Mouse (Mus musculus) brown adipose tissue, adult 24 weeks (tissue): Measurements from ENCODE around the gene Gprc5b. TPM values are rescaled to one million over a fixed set of nuclear protein-coding genes. Genes with fewer than 3 reads are reported as not detected.

Experiments used
- H3K27ac ChIP-seq: fragments of 200-500 bp; replicated peaks from 2 replicates; pipeline ENCODE4 v1.5.1; 2012; ENCODE audit warnings: low read depth, mild to moderate bottlenecking, low read length
- H3K4me1 ChIP-seq: fragments of 200-500 bp; 2 replicates; pipeline ENCODE4 v1.6.1; 2012; ENCODE audit warnings: low read length, mixed read lengths; ENCODE audit not compliant: control insufficient read depth, insufficient read depth, insufficient read length
- H3K4me3 ChIP-seq: fragments of 200-500 bp; 2 replicates; pipeline ENCODE4 v1.5.1; 2012; ENCODE audit warnings: low read depth, mild to moderate bottlenecking, low read length, moderate library complexity; ENCODE audit not compliant: insufficient read depth
- polyA plus RNA-seq: library from polyadenylated mRNA; stranded (reverse); fragments of >200 nt; gene quantifications from 2 replicates; pipeline ENCODE4 v1.2.4, GENCODE M21; 2012; ENCODE audit not compliant: missing spikeins, insufficient read depth, insufficient read length

Gprc5b gene
- polyA plus RNA-seq, 1 experiment: 65.8 TPM

GRCm38 (mm10) chr7:118922441-118923202 lies 72.4 kb downstream of the Gprc5b start:
- Histone ChIP-seq H3K4me3 (no peak overlapping the region), H3K4me1 (no peaks in the 10 kb centered on the region), H3K27ac (peak overlapping the region; percentile 59; the same call in 1 of the 2 replicates)

Other genes starting within 250 kb of the Gprc5b start
- 1.3 and 3.8 TPM in 2 replicates for gene Iqck, start 139.5 kb downstream of the Gprc5b start, polyA plus RNA-seq
- gene Knop1, start 139.0 kb downstream of the Gprc5b start, polyA plus RNA-seq: 21.2 TPM in 2 replicates
- gene Gpr139, start 189.4 kb upstream of the Gprc5b start, polyA plus RNA-seq: not detected in 2 replicates